Mouse (Mus musculus): Measurements from ENCODE around the gene Nprl2. TPM values are rescaled to one million over a fixed set of nuclear protein-coding genes. Genes with fewer than 3 reads are reported as not detected.

Gene Nprl2
- total and polyA plus RNA-seq, 2 experiments, result 18.5 to 24.8 TPM

- H3K4me1 ChIP-seq (ENCODE audit: control insufficient read depth, insufficient read depth, low read length), result peaks cover 17% of the 10 kb centered on the region
- H3K27me3 ChIP-seq (ENCODE audit: control insufficient read depth, insufficient read depth, low read length), result no peaks in the 10 kb centered on the region
- H3K79me2 ChIP-seq (ENCODE audit: control insufficient read depth, insufficient read depth, low read length), result no peaks in the 10 kb centered on the region; the same call in 1 of the 2 replicates
- peaks cover 9% of the 10 kb centered on the region for H3K36me3 ChIP-seq (ENCODE audit: control insufficient read depth, insufficient read depth, low read length)
- no peak overlapping the region for H3K9ac ChIP-seq (ENCODE audit: low read depth, low read length)
- DNase-seq (ENCODE audit: extremely low read depth, low read depth, low spot score), result no peak
- H3K4me3 ChIP-seq (ENCODE audit: insufficient read depth, low read depth, low read length), result no peak overlapping the region
- WGBS, result 71% methylated on average over 5 of the region's 5 CpGs
- TF ChIP-seq POLR2A (IDR thresholded peaks at IDR 0.05; ENCODE audit: extremely low read depth, insufficient read depth, low read length) (no peak), CTCF (IDR thresholded peaks at IDR 0.05; ENCODE audit: low read depth, low read length) (no peak)
- H3K27ac ChIP-seq (replicated peaks; ENCODE audit: insufficient read depth, low read depth, low read length), result no peak overlapping the region
Observed at GRCm38 (mm10) chr9:107552690-107553393, 10.8 kb downstream of the Nprl2 start.

DNA sequence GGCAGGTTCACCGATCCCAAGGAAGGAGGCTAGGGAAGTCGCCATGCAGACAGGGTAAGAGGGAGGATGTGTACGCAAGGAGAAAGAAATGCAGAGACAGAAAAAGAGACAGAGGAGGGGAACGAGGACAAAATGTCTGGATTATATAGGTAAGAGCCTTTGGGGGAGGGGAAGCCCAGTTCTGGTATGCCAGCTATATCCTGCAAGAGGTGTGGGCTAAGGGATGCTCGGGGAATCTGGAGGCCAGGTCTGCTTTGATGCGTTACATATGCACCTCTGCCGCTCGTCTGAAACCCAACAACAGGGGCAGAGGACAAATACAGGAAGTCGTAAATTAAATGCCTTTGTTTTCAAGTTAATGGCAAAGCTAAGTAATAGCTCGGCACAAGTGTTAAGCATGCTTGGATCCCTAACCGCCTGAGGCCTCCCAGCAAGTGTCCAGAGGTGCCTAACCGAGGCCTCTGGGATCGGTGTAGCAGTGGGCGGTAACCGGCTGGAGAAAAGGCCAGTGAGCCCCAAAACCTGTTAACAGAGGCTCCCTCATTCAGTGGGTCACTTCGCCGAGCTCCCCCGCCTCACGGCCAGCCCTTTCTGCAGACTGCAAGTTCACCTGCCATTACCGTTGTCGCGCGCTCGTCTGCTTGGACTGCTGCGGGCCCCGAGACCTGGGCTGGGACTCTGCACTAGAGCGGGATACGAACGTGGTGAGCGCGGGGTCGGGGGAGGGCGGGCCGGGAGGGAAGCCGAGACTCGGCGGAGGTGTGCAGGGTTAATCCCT lies 11.7 kb downstream of the Nprl2 start:
- no peaks in the 10 kb centered on the region for H3K27me3 ChIP-seq (ENCODE audit: control insufficient read depth, insufficient read depth, low read length)
- WGBS, result 14% methylated on average over 37 of the region's 37 CpGs
- peak overlapping the region; percentile 20 for H3K27ac ChIP-seq (replicated peaks; ENCODE audit: insufficient read depth, low read depth, low read length)
- H3K4me1 ChIP-seq (ENCODE audit: control insufficient read depth, insufficient read depth, low read length), result peaks cover 17% of the 10 kb centered on the region
- TF ChIP-seq CTCF (IDR thresholded peaks at IDR 0.05; ENCODE audit: low read depth, low read length) (no peak), POLR2A (IDR thresholded peaks at IDR 0.05; ENCODE audit: extremely low read depth, insufficient read depth, low read length) (no peak)
- H3K9ac ChIP-seq (ENCODE audit: low read depth, low read length), result peak overlapping the region; percentile 74
- DNase-seq (ENCODE audit: extremely low read depth, low read depth, low spot score), result no peak
- H3K4me3 ChIP-seq (ENCODE audit: insufficient read depth, low read depth, low read length), result peak overlapping the region; percentile 62
- H3K36me3 ChIP-seq (ENCODE audit: control insufficient read depth, insufficient read depth, low read length), result peaks cover 16% of the 10 kb centered on the region
- H3K79me2 ChIP-seq (ENCODE audit: control insufficient read depth, insufficient read depth, low read length), result no peaks in the 10 kb centered on the region; the same call in 1 of the 2 replicates

- no peaks in the 10 kb centered on the region for H3K27me3 ChIP-seq (ENCODE audit: control insufficient read depth, insufficient read depth, low read length)
- peaks cover 22% of the 10 kb centered on the region for H3K36me3 ChIP-seq (ENCODE audit: control insufficient read depth, insufficient read depth, low read length)
- TF ChIP-seq POLR2A (IDR thresholded peaks at IDR 0.05; ENCODE audit: extremely low read depth, insufficient read depth, low read length) (peak; percentile 83), CTCF (IDR thresholded peaks at IDR 0.05; ENCODE audit: low read depth, low read length) (no peak)
- H3K79me2 ChIP-seq (ENCODE audit: control insufficient read depth, insufficient read depth, low read length), result no peaks in the 10 kb centered on the region; the same call in 1 of the 2 replicates
- peaks cover 17% of the 10 kb centered on the region for H3K4me1 ChIP-seq (ENCODE audit: control insufficient read depth, insufficient read depth, low read length)
- DNase-seq (ENCODE audit: extremely low read depth, low read depth, low spot score), result peak; percentile 91
- H3K4me3 ChIP-seq (ENCODE audit: insufficient read depth, low read depth, low read length), result peak overlapping the region; percentile 62
- H3K27ac ChIP-seq (replicated peaks; ENCODE audit: insufficient read depth, low read depth, low read length), result peak overlapping the region; percentile 62
- H3K9ac ChIP-seq (ENCODE audit: low read depth, low read length), result peak overlapping the region; percentile 74
- under 1% methylated on average over 53 of the region's 53 CpGs for WGBS
Observed at GRCm38 (mm10) chr9:107554319-107554825, 12.3 kb downstream of the Nprl2 start.

DNA sequence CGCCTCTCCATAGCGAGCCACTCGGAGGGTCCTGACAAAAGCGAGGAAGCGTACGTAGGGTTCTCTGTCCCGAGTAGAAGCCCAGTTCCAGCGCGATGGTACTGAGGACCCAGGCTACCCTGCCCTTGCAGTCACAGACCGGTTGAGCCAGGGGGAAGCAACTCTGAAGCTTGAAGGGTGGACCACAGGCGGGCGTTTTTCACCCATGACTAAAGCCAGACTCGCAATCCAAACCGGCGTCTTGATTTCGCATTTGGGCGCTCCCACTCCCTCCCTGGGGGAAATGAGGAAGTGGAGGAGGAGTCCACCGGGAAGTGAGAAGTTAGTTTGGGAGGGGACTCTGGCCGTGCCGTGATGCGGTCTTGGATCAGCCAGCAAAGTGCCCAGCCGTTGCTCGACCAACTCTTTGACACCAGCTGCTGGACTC lies 13.0 kb downstream of the Nprl2 start:
- no peaks in the 10 kb centered on the region; the same call in 1 of the 2 replicates for H3K79me2 ChIP-seq (ENCODE audit: control insufficient read depth, insufficient read depth, low read length)
- under 1% methylated on average over 23 of the region's 23 CpGs for WGBS
- H3K27ac ChIP-seq (replicated peaks; ENCODE audit: insufficient read depth, low read depth, low read length), result peak overlapping the region; percentile 62
- H3K36me3 ChIP-seq (ENCODE audit: control insufficient read depth, insufficient read depth, low read length), result peaks cover 25% of the 10 kb centered on the region
- H3K4me3 ChIP-seq (ENCODE audit: insufficient read depth, low read depth, low read length), result peak overlapping the region; percentile 56
- H3K27me3 ChIP-seq (ENCODE audit: control insufficient read depth, insufficient read depth, low read length), result no peaks in the 10 kb centered on the region
- peak overlapping the region; percentile 68 for H3K9ac ChIP-seq (ENCODE audit: low read depth, low read length)
- peaks cover 17% of the 10 kb centered on the region for H3K4me1 ChIP-seq (ENCODE audit: control insufficient read depth, insufficient read depth, low read length)
- TF ChIP-seq CTCF (IDR thresholded peaks at IDR 0.05; ENCODE audit: low read depth, low read length) (no peak), POLR2A (IDR thresholded peaks at IDR 0.05; ENCODE audit: extremely low read depth, insufficient read depth, low read length) (no peak)
- DNase-seq (ENCODE audit: extremely low read depth, low read depth, low spot score), result no peak

DNA sequence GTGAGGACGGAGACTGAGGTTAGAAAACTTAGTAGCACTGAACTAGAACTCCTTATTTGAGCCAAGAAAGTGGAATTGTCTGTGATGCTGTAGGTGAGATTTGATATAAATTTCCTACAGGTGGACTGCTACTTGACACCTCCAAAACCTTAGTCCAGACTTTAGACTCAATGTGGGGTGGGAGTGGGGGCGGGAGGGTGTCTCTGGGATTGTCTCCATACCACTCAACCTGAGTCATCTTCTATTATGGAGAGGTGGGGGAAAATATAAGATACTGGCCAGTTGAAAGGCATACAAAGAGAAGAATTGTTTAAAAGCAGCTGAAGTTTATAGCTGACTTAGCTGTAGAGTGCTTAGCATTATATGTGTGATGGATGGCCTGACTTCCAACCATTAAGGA lies 13.7 kb downstream of the Nprl2 start:
- Histone ChIP-seq H3K4me3 (ENCODE audit: insufficient read depth, low read depth, low read length) (peak overlapping the region; percentile 56), H3K27ac (replicated peaks; ENCODE audit: insufficient read depth, low read depth, low read length) (peak overlapping the region; percentile 62), H3K36me3 (ENCODE audit: control insufficient read depth, insufficient read depth, low read length) (peaks cover 28% of the 10 kb centered on the region), H3K9ac (ENCODE audit: low read depth, low read length) (peak overlapping the region; percentile 68; the same call in 1 of the 2 replicates), H3K27me3 (ENCODE audit: control insufficient read depth, insufficient read depth, low read length) (no peaks in the 10 kb centered on the region), H3K4me1 (ENCODE audit: control insufficient read depth, insufficient read depth, low read length) (peaks cover 17% of the 10 kb centered on the region), H3K79me2 (ENCODE audit: control insufficient read depth, insufficient read depth, low read length) (no peaks in the 10 kb centered on the region; the same call in 1 of the 2 replicates)
- 33% methylated on average over 2 of the region's 2 CpGs for WGBS
- DNase-seq (ENCODE audit: extremely low read depth, low read depth, low spot score), result no peak
- TF ChIP-seq CTCF (IDR thresholded peaks at IDR 0.05; ENCODE audit: low read depth, low read length) (no peak), POLR2A (IDR thresholded peaks at IDR 0.05; ENCODE audit: extremely low read depth, insufficient read depth, low read length) (no peak)

All from liver, adult 2 months (tissue).